Mouse (Mus musculus): Measurements from ENCODE around the gene Cbfa2t3.

Gene Cbfa2t3

DNA sequence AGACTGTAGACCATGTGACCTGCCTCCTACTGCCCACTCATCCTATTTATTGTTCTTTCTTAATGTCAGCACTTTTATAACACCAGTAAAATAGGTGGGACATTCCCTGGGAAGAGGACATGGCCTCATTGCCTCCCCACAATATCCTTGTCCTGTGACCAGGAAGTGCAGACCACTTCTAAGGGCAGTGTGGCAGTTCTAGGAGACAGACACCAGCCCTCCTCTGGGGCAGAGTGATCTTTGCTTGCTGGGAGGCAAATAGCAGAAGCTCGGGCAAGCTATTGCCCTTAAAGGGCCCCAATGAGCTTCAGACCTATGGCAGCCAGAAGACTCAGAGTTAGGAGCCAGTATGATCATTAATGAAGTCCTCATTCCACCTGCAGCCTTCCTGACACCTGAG, 94.3 kb downstream of the Cbfa2t3 start:
- DNase-seq (ENCODE audit: low spot score): no peak

DNA sequence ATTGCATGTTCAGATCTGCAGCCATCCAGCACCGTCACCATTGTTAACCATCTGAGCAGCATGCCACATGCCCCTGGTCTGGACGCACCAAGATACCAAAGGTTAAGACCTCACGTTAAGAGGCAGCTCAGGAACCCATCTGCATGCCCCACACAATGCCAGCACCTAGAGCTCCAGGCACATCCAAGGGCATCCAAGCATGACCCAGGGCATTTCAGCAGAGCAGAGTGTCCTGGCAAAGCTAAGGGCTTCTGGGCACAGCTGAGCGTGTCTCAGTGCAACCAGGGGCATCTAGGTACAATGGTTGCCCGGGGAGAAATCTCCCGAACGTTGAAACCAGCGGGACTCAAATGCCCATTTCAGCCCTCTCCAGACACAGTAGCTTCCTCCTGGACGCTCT, 98.2 kb downstream of the Cbfa2t3 start:
- DNase-seq (ENCODE audit: low spot score): no peak

DNA sequence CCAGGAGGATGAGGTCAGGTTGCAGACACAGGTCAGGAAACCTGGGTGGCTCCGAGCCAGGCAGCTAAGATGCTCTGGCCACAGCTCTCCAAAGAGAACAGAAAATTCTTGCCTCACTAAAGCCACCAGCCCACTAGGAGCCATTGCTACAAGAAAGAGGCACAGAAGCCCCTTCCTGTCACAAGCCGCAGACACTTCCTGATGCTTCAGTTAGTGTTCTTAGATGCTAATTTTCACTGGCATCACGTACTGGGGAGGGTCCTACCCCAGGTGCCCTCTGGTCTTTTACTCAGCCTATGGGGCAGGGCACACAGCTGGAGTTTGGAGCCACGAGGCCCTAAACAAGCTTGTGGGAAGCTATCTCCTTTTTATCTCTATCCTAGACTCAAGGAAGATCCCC, 102.9 kb downstream of the Cbfa2t3 start:
- DNase-seq (ENCODE audit: low spot score): no peak

DNA sequence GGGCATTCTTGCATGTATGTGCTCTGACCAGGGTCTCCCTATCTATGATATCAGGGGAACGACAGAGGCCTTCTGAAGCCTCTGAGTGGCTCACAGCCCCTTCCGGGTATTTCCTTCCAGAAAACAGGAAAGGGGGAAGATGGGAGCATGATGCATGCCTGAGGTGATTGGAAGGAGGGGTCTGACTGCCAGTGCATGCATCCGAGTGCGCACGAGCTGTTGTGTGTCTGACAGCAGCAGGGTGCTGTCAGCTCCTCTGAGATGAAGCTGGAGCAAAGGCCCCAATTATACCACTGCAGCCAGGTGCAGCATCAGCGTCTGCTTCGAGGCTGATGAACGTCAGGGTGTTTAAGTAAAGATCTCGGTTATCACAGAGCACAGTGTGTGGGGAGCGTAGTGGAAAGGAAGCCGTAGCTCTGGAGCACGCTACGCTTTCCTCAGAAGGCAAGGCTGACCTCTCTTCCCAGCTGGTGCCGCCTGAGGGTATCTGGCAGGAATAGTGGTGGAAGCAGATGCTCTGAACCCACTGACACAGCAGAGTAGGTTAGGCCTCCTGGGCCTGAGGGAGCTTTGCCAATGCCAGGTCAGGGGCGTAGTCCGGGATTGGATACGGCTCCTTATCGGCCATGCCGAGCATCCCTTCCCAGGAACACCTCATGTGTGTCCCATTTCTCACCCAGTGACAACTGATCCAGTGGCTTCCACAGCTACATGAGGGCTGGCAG, 105.0 kb downstream of the Cbfa2t3 start:
- DNase-seq (ENCODE audit: low spot score): no peak

DNA sequence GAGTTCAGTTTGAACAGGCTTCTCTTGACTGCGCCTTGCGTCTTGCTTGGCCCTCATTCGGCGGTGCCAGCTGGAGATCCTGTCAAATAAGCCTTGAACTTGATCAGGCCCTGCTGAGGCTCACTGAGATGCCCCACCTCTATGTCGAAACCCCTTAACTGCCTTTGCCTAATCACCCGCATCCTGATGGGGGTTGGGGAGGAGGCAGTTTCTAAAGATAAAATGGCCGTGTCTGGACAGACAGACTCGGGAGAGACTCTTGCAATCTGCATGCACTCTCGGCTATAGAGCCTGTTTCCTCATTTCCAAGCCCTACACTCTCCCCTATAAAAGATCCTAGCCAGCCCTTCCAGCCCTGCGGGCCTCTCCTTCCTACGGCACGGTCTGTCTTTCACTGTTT, 105.7 kb downstream of the Cbfa2t3 start:
- DNase-seq (ENCODE audit: low spot score): no peak

DNA sequence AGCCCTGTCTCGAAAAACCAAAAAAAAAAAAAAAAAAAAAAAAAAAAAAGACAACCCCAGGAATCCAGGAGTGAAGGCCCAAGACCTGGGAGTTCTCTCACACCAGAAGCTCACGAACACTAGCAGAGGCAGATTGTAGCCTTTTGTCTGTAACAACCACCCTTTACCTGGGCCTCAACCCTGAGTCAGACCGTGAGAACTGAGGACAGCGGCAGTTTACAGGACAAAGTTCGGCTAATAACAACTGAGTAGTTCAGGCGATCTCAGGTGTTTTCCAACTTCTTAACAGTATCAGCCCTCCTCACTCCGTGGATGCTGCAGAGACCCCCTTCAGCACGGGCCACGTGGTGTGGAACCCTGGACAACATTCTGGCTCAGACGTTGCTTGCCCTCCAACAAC, 112.2 kb downstream of the Cbfa2t3 start:
- DNase-seq (ENCODE audit: low spot score): no peak

DNA sequence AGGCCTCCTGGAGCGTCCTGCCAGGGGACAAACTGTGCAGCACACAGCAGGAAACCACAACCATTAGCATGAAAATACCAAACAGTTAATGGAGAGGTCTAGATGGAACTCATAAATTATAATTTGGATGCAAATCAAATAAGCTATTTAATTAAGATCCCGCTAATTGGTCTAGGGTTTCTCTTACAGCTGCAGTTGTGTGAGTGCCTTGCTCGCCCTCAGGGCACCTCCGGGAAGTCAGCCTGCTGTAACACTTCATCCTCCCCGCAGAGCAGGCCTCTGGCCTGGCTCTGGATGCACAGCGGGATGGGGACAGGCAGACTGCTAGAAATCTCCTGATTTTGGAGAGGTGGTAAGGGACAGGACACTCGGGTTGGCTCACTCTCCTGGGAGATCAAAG, 112.7 kb downstream of the Cbfa2t3 start:
- DNase-seq (ENCODE audit: low spot score): no peak

DNA sequence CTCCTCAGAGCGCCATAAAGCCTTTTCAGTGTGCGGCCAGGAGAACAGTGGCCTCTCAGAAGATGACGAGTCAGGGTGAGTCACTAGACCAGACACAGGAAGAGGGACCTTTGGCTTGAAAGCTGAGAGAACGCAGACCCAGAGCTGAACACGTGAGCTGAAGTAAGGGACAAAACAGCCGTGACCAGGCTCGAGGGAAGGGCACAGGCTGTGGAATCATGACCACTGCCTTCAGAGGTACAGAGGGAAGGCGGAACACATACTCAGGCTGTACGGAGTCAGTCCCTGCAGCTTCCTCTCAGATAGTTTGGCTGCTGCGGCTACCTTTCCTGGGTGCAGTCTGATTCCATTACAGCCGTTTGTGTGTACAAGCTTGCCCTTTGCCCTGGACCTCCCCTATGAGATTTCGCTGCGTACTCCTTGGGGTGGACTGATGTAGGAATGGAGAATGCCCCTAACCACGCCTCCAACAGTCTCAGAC, 113.5 kb downstream of the Cbfa2t3 start:
- DNase-seq (ENCODE audit: low spot score): no peak

DNA sequence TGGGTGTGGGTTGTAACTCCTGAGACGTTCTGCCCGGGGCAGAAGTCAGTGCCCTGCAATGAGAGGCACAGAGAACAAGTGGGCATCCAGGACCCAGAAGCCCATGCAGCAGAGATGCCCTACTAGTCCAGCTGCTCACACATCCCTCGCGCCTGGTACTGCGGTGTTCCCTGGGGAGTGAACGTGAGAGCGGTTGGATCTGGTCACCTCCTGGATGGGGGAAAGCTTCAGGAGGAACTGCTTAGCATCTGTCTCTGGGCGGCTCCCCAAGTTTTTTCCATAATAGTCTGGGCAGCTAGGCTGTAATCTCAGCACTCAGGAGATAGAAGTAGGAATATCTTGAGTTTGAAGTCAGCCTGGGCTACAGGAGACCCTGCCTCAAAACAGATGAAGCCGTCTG, 113.9 kb downstream of the Cbfa2t3 start:
- DNase-seq (ENCODE audit: low spot score): no peak

DNA sequence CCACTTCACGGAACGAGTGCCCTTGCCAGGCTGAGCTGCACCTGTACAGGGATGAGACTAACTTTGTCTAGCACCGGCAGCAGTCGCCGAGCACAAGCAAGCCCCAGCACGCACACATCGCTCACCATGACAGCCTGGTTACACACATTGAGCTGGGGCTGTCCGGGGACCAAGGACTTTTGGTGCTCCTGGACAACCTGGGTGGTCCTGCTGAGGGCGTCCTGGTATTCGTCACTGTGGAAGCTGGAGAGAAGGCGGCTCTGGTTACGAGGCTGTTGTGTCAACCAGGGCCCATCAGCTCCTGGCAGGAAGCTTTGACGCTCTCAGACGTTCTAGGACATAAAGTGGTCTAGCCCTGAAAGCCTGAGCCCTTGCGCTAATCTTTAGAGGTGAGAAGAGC, 118.0 kb downstream of the Cbfa2t3 start:
- DNase-seq (ENCODE audit: low spot score): no peak

DNA sequence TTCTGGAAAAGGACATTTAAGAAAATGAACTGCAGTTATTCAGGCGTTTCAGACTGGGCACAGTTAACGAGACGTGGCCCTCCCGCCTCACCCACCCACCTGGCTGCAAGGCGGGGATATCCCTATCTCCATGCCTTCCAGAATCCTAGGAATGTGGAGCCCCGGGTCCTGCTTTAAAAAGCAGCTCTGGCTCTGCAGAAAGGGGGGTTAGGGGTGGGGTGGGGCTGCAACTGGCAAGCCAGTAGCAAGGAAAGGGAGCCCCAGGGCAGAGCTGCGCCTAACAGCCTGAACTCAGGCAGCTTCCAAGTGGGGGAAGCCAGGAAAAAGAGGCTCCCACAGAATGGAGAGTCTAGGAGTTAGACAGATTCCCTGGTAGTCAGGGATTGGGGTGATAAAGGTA, 119.7 kb downstream of the Cbfa2t3 start:
- no peak for DNase-seq (ENCODE audit: low spot score)

DNA sequence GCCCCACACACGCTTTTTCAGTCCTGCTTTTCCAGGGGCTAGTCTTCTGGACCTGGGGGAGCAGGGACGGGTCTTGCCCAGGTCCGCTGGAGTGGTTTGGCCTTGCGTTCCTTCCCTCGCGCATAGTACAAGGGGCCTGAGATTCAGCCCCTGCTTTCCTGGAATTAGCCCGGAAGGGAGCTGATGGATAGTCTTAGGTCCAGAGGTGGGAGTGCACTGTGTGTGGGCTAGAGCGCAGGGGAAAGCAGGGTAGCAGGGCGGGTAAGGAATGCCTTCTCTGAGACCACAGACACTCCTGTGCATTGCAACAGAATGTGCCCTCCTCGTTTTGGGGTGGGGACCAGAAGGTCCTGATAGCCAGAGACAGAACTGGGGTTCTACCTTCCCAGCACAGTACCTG, 121.8 kb downstream of the Cbfa2t3 start:
- DNase-seq (ENCODE audit: low spot score): no peak

DNA sequence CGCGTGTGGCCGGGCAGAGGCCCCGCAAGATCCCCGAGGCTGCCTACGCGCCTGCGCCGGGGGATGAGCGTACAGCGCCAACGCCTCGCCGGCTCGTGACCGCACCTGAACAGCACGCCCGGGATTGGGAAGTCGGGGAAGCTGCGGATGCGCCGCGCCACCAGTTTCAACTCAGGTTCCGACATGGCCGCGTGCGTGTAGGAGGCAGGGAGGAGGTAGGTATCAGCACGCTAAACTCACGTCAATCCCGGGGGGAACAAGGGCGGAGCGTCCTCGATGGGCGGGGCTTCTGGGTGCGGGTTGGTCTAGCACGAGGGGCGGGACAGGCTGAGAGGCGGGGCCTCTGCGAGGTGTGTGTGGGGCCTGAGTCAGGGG, 122.3 kb downstream of the Cbfa2t3 start, which contains the start of gene Aprt:
Gene Aprt (minus strand): TSS at position 262 of the 375 bp plus-strand sequence.
- DNase-seq (ENCODE audit: low spot score): peak; percentile 83

DNA sequence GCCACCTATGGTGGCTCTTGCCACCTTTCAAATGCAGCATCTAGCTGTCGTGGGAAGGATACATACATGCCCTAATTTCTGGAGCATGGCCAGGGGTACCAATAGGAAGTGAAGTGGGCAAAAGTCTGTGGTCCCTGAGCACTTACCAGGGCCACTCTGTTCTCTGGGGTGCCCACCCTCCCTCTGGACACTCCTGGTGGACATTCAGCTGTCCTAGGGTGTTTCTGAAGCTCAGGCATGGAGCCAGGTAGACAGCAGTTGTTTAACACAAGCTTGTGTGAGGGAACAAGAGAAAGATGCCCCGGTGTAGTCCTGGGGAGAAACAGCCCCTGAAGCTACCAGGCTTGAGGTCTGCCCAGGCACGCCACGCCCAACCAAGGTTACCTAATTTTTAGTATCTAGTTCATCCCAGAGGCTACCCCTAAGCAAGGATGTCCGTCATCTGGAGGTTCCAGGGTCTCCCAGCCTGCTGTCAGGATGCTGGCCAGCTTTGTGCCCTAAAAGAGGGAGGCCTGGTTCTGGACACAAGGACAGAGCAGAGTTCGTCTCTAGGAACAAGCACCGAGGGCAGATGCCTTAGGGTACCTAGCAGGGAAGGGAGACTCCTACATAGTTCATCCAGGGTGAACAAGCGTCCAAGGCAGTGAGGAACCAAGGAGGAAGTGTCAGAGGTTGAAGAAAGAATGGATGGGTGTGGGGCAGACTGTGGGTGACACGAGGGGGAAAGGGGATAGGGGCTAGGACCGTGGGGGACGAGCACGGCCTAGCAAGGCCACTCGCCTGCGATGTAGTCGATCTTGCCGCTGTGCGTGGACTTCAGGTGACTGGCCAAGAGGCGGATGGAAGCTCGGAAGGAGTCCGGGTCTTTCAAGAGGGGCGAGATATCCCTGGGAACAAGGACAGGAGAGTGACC, 122.9 kb downstream of the Cbfa2t3 start:
- no peak for DNase-seq (ENCODE audit: low spot score)

DNA sequence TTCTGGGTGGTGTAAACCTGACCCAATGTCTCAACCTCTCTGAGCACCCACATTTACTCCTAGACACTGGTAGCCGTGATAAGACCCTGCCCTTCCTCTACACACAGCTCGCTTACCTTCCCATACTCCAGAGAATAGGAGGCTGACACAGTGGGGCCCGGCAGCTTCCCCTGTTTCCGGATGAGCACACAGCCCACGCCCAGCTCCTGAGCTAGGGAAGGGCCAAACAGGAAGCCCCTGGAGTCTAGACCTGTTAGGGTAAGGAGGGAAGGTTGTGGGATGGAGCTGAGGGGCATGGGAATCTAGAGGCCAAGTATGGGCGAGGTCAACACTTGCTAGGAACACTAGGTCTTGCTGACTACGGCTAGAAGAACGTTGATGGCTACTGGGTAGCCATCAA, 123.6 kb downstream of the Cbfa2t3 start:
- no peak for DNase-seq (ENCODE audit: low spot score)
